Mouse (Mus musculus) limb, embryonic 12.5 days (tissue): Measurements from ENCODE around the gene Atp5mpl. TPM values are rescaled to one million over a fixed set of nuclear protein-coding genes. Genes with fewer than 3 reads are reported as not detected.
A peak's percentile ranks its signal among the peaks of the same experiment; 100 is the strongest.

Experiments
- ATAC-seq: fragments of 200-750 bp; cut with Nextera tagmentation; 2 replicates; pipeline ENCODE4 v1.8.0; 2017; ENCODE audit warnings: low read depth, moderate TSS enrichment; ENCODE audit not compliant: insufficient number of reproducible peaks, insufficient read depth, low FRiP score, low TSS enrichment
- H3K27ac ChIP-seq: fragments of 300-500 bp; sonication (generic); 2 replicates; pipeline ENCODE4 v1.5.1; 2016; ENCODE audit warnings: mild to moderate bottlenecking, moderate library complexity
- H3K27me3 ChIP-seq: fragments of 300-500 bp; sonication (generic); 2 replicates; pipeline ENCODE4 v1.6.1; 2016; ENCODE audit warnings: mild to moderate bottlenecking, moderate library complexity
- H3K36me3 ChIP-seq: fragments of 300-500 bp; sonication (generic); 2 replicates; pipeline ENCODE4 v1.6.1; 2016; ENCODE audit warnings: mild to moderate bottlenecking, moderate library complexity
- H3K4me1 ChIP-seq: fragments of 300-500 bp; sonication (generic); replicated peaks from 2 replicates; pipeline ENCODE4 v1.6.1; 2016
- H3K4me2 ChIP-seq: fragments of 300-500 bp; sonication (generic); 2 replicates; pipeline ENCODE4 v1.6.1; 2016; ENCODE audit warnings: mild to moderate bottlenecking, moderate library complexity
- H3K4me3 ChIP-seq: fragments of 300-500 bp; sonication (generic); replicated peaks from 2 replicates; pipeline ENCODE4 v1.5.1; 2016; ENCODE audit warnings: mild to moderate bottlenecking
- H3K9ac ChIP-seq: fragments of 300-500 bp; sonication (generic); replicated peaks from 2 replicates; pipeline ENCODE4 v1.6.1; 2016; ENCODE audit warnings: mild to moderate bottlenecking, moderate library complexity
- H3K9me3 ChIP-seq: fragments of 300-500 bp; sonication (generic); 2 replicates; pipeline ENCODE4 v1.6.1; 2016; ENCODE audit warnings: mild to moderate bottlenecking, moderate library complexity
- WGBS: fragments of 180-500 bp; shearing (Covaris S2); methylation state at CpG from one replicate; pipeline ENCODE4 v1.1.7; 2016; 5-methylcytosine and 5-hydroxymethylcytosine counted together
- polyA plus RNA-seq: library from polyadenylated mRNA; unstranded; fragments of >200 nt; fragmentation: Nextera tagmentation; extraction: Ambion mirVana; gene quantifications from 2 replicates; pipeline ENCODE4 v1.2.1, GENCODE M21; 2016

The Atp5mpl gene
- polyA plus RNA-seq = 648 and 683 TPM in 2 replicates

- Histone ChIP-seq H3K27me3 (no peaks in the 10 kb centered on the region), H3K4me1 (peaks cover 10% of the 10 kb centered on the region), H3K4me3 (peak within 1 kb of the TSS; percentile 89), H3K27ac (0 out of 2 replicates have a peak within 1 kb of the TSS, but pooled peaks have one; percentile 50), H3K36me3 (peaks cover 23% of the 10 kb centered on the region), H3K4me2 (peak within 1 kb of the TSS; percentile 96), H3K9ac (peak within 1 kb of the TSS; percentile 94), H3K9me3 (no peaks in the 10 kb centered on the region)
- under 1% methylated on average over 37 of the region's 37 CpGs for WGBS
- ATAC-seq = peak; percentile 79
These were observed at the start of gene Atp5mpl for GRCm38 (mm10) chr12:111966683-111967173. Atp5mpl (minus strand) TSS chr12:111966977.

DNA sequence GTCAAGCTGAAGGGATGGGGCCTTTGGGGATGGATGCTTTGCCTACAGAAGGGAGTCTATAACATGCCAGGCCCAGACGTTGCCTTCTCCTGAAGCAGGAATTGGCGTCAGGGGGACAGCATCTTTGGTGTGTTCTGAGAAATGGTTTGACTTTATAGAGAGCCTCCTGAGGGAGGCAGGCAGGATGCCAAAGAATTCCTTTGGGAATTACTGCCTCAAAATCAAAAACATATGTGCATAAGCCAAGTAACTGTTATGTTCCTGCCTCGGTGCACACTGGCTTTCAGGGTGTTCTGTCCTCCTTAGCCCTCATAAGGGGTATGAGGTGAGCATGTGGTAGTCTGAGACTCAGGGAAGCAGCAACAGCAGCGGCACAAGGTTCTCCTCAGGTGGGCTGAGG lies 49.6 kb upstream of the Atp5mpl start:
- H3K9ac ChIP-seq = no peak overlapping the region
- no peak overlapping the region for H3K4me3 ChIP-seq
- 0 out of 2 replicates have a peak, but pooled peaks have one; percentile 26 for ATAC-seq
- no peaks in the 10 kb centered on the region for H3K36me3 ChIP-seq
- no peak overlapping the region for H3K4me2 ChIP-seq
- peak overlapping the region; percentile 73; the same call in 1 of the 2 replicates for H3K27ac ChIP-seq
- WGBS = 20% methylated on average over 4 of the region's 4 CpGs
- no peaks in the 10 kb centered on the region for H3K27me3 ChIP-seq
- H3K9me3 ChIP-seq = peaks cover 9% of the 10 kb centered on the region; the same call in 1 of the 2 replicates
- H3K4me1 ChIP-seq = peaks cover 16% of the 10 kb centered on the region

DNA sequence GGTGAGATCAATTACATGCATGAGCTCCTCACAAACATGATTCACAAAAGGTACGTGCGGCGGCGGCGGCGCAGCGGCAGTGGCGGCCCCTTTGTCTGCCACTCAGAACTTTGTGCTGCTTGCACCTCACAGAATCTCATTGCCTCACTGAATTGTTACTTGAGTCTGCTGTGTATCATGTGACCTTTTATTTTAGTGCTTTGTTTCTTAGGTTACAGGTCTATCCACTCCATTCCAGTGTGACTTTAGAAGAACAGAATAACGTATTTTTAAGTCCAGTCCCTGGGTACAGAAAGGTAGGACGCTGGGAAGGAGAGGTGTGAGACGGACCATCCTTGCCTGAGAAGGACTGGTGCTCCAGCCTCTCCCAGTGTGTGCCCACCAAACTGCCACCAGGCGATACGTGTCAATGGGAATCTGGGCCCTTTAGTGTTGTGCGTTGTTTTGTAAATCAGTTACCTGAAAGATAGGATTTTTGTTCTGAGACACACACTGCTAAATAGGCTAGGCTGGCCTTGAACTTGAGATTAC lies 46.6 kb upstream of the Atp5mpl start:
- H3K4me1 ChIP-seq = peaks cover 16% of the 10 kb centered on the region
- peak overlapping the region; percentile 15 for H3K4me3 ChIP-seq
- 24% methylated on average over 14 of the region's 14 CpGs for WGBS
- H3K36me3 ChIP-seq = no peaks in the 10 kb centered on the region
- peaks cover 6% of the 10 kb centered on the region; the same call in 1 of the 2 replicates for H3K9me3 ChIP-seq
- H3K27me3 ChIP-seq = no peaks in the 10 kb centered on the region
- H3K27ac ChIP-seq = peak overlapping the region; percentile 56
- H3K9ac ChIP-seq = no peak overlapping the region
- peak; percentile 18; the same call in 1 of the 2 replicates for ATAC-seq
- peak overlapping the region; percentile 49 for H3K4me2 ChIP-seq

DNA sequence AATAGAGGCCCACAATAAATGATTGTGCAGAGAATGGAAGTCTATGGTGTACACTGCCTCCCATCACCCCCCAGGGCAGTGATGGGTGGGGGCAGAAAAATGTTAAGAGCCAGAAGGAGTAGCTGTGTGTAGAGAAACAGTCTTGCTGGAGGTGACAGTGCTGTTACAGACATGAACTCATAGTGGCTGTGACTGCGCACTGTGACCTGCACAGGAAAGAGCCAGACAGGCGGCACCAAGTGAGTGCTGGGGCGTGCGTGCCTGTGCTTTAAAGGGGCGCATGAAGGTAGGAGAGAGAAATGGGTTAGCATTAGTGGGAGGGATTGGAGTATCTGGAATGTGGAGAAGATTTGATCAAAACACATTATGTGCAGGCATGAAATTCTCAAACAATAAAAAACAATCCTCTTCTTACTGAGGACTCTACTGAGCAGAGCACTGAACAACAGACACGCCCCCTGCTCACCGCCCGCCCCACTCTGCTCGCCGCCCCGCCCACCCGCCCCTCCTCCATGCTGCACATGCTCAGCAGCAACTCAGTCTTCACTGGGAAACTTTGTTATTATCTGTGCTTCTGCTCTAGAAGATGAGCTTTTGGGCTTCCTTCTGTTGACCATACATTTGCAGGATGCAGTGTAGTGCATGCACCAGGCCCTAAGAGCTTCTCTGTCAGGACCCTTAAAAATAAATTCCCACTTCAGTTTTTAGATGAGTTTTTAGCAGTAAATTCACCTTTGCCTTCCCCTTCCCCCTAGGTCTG lies 45.9 kb upstream of the Atp5mpl start:
- Histone ChIP-seq H3K36me3 (no peaks in the 10 kb centered on the region), H3K4me2 (peak overlapping the region; percentile 49), H3K27ac (peak overlapping the region; percentile 56), H3K9me3 (peaks cover 6% of the 10 kb centered on the region; the same call in 1 of the 2 replicates), H3K9ac (no peak overlapping the region), H3K4me1 (peaks cover 16% of the 10 kb centered on the region), H3K4me3 (peak overlapping the region; percentile 15), H3K27me3 (no peaks in the 10 kb centered on the region)
- peak; percentile 79 for ATAC-seq
- 39% methylated on average over 12 of the region's 12 CpGs for WGBS

- WGBS = 22% methylated on average over 8 of the region's 8 CpGs
- ATAC-seq = no peak
These were observed 34.4 kb upstream of the Atp5mpl start for GRCm38 (mm10) chr12:112001223-112001622.

GRCm38 (mm10) chr12:111999735-112000134 lies 33.0 kb upstream of the Atp5mpl start:
- Histone ChIP-seq H3K4me2 (no peak overlapping the region), H3K27ac (no peak overlapping the region), H3K9ac (no peak overlapping the region), H3K36me3 (no peaks in the 10 kb centered on the region), H3K27me3 (no peaks in the 10 kb centered on the region), H3K4me3 (no peak overlapping the region), H3K9me3 (no peaks in the 10 kb centered on the region), H3K4me1 (no peaks in the 10 kb centered on the region)
- ATAC-seq = no peak
- WGBS = 93% methylated on average over 7 of the region's 7 CpGs

More at GRCm38 (mm10) chr12:112001223-112001622, 34.4 kb upstream of the Atp5mpl start:
- Histone ChIP-seq H3K4me3 (no peak overlapping the region), H3K9me3 (no peaks in the 10 kb centered on the region), H3K27ac (no peak overlapping the region), H3K36me3 (no peaks in the 10 kb centered on the region), H3K4me2 (no peak overlapping the region), H3K9ac (no peak overlapping the region), H3K4me1 (no peaks in the 10 kb centered on the region), H3K27me3 (no peaks in the 10 kb centered on the region)

DNA sequence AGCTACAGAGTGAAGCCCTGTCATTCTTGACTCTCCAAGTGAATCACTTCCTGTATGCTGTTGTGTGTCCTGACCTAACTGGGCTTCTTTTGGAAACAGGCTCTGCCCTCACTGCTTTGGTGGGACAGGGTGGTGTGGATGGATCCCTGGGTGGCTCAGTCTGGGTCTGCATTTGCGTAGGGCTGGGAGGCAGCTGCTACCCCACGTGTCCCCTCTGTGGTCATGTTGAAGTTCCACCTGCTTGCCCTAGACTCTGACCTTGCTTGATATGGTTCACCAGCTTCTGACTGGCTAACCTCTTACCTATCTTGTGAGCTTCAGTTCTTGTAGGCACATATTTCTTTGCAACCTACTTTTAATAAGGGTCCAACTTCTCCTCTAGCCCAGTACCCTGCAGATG lies 28.4 kb upstream of the Atp5mpl start:
- no peak overlapping the region for H3K4me3 ChIP-seq
- ATAC-seq = no peak
- no peaks in the 10 kb centered on the region for H3K9me3 ChIP-seq
- WGBS = 92% methylated on average over 2 of the region's 2 CpGs
- H3K9ac ChIP-seq = no peak overlapping the region
- no peaks in the 10 kb centered on the region for H3K27me3 ChIP-seq
- no peak overlapping the region for H3K4me2 ChIP-seq
- no peaks in the 10 kb centered on the region for H3K36me3 ChIP-seq
- H3K27ac ChIP-seq = no peak overlapping the region
- no peaks in the 10 kb centered on the region for H3K4me1 ChIP-seq

- H3K4me2 ChIP-seq = no peak overlapping the region
- no peaks in the 10 kb centered on the region for H3K4me1 ChIP-seq
- no peaks in the 10 kb centered on the region for H3K36me3 ChIP-seq
- no peak overlapping the region for H3K4me3 ChIP-seq
- H3K27me3 ChIP-seq = no peaks in the 10 kb centered on the region
- 85% methylated on average over 5 of the region's 5 CpGs for WGBS
- no peak overlapping the region for H3K27ac ChIP-seq
- ATAC-seq = no peak
- H3K9me3 ChIP-seq = no peaks in the 10 kb centered on the region
- H3K9ac ChIP-seq = no peak overlapping the region
These were observed 25.8 kb upstream of the Atp5mpl start for GRCm38 (mm10) chr12:111992626-111993025.

- WGBS = 49% methylated on average over 9 of the region's 9 CpGs
- Histone ChIP-seq H3K36me3 (no peaks in the 10 kb centered on the region), H3K4me3 (no peak overlapping the region), H3K9me3 (no peaks in the 10 kb centered on the region), H3K9ac (no peak overlapping the region), H3K4me1 (no peaks in the 10 kb centered on the region), H3K27me3 (no peaks in the 10 kb centered on the region), H3K4me2 (no peak overlapping the region), H3K27ac (no peak overlapping the region)
- no peak for ATAC-seq
These were observed 20.0 kb upstream of the Atp5mpl start for GRCm38 (mm10) chr12:111986756-111987155.

DNA sequence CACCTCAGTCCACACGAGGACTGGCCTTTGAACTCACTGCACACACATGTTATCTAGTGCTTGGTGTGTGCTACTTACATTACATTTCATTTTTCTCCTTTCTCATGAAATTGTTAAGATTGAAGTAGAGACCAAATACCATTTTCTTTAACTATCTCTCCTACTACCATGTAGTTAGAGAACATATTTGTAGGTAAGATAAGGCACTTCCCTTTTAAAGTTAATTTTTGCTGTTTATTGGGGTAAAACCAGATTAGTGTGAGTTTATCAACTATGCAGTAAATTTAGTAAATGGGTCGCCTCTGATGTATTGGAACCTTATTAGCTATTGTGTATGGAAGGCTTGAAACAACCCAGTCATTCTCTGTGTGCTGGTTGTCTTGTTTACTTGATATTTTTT lies 16.4 kb upstream of the Atp5mpl start:
- H3K9ac ChIP-seq = no peak overlapping the region
- H3K27me3 ChIP-seq = 0 out of 2 replicates have a peak, but pooled peaks cover 4% of the 10 kb centered on the region
- no peak overlapping the region for H3K4me3 ChIP-seq
- H3K36me3 ChIP-seq = no peaks in the 10 kb centered on the region
- no peak for ATAC-seq
- WGBS = 61% methylated on average over 2 of the region's 2 CpGs
- H3K4me2 ChIP-seq = no peak overlapping the region
- no peaks in the 10 kb centered on the region for H3K9me3 ChIP-seq
- no peaks in the 10 kb centered on the region for H3K4me1 ChIP-seq
- H3K27ac ChIP-seq = no peak overlapping the region

DNA sequence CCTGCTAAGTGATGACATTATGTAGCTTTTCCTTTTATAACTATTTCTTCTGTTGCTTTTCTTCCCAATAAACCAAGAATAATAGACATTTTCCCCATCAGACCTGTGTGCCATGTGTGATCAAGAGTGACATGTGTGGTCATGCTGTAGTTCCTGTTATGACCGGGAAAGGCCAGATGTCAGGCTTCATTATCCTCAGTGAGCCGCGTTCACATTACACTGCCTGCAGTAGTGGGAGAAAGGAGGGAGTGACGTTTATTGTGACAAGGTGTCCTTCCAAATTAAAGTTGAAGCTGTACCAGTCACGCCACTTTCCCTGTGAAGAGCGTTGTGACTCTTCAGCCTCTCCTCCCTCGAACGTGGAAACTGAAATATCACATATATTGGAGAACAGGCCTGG lies 15.1 kb upstream of the Atp5mpl start:
- Histone ChIP-seq H3K27me3 (0 out of 2 replicates have a peak, but pooled peaks cover 4% of the 10 kb centered on the region), H3K9me3 (no peaks in the 10 kb centered on the region), H3K4me2 (no peak overlapping the region), H3K4me1 (peaks cover 9% of the 10 kb centered on the region), H3K9ac (no peak overlapping the region), H3K36me3 (no peaks in the 10 kb centered on the region), H3K27ac (no peak overlapping the region), H3K4me3 (no peak overlapping the region)
- ATAC-seq = no peak
- 62% methylated on average over 8 of the region's 8 CpGs for WGBS
